In the genomic region with DNA sequence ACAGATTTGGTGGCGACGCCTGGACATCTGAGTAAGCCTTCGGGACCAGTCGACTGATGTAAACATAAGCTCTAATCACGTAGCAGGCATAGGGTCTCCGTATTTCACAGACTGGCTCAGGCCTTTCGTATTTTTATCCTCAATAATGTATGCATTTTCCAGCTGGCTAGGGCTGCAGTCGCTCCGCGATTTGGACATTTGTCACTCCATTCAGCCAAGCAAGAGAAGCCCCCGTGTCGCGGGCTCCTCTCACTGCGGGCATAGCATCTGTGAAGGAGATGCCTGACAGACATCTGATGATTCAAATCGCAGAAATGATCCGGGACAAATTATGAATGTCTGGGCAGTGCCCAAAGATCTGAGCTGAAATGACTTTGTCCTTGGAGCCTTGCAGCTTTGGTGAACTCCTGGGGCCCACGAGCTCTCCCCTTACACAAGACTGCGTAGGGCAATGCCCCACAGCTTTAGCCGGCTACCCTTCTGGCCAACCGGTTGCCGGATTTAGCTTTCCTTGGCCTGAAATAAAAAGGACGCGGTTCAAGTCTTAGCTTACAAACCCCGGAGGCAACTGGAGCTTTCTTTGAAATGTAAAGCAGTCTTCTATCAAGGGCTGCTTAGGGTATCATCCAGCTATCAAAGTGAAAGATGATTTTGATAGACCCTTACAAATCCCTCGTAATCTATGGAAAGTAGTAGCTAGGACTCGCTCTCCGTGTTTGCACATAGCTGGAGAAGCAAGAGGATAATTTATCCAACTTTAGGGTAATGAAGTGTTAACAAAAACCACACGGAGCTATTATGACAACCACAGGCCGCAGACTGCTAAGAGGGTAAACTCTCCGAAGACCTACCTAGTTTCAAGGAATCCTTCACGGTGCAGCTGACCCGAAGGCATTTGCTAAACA, we compare ENCODE assay signal across 12 mouse cellular contexts.
A peak's percentile ranks its signal among the peaks of the same experiment; 100 is the strongest.
DNase-seq lines count a peak whose midpoint lies in the region; ATAC-seq and TF ChIP-seq lines count a peak whose summit lies in the region.
"Had no signal": no experiment of that assay in that cellular context is flagged by ENCODE, and none has a peak within 500 bp of the region (broad histone marks: within the 10 kb centered on the region; RNA-seq: fewer than 3 reads in every experiment).

No protein-coding gene starts in this region.

- H3K9ac ChIP-seq in lung, embryonic 16.5 days (ENCODE audit: low read length), result no peak overlapping the region; the same call in 1 of the 2 replicates
- 0 out of 2 replicates have a peak overlapping the region, but pooled peaks have one; percentile 1 for H3K9ac ChIP-seq in forebrain, postnatal 0 days
- H3K9ac ChIP-seq in limb, embryonic 14.5 days (ENCODE audit: low read depth, low read length, severe bottlenecking), result no peak overlapping the region

- WGBS in lung, embryonic 16.5 days, result 47% methylated on average over 32 of the region's 32 CpGs
- 39% methylated on average over 32 of the region's 32 CpGs for WGBS in forebrain, postnatal 0 days
- WGBS in limb, embryonic 14.5 days, result 44% methylated on average over 32 of the region's 32 CpGs

- no peaks in the 10 kb centered on the region for H3K9me3 ChIP-seq in lung, embryonic 16.5 days (ENCODE audit: control insufficient read depth, low read length)
- no peaks in the 10 kb centered on the region for H3K9me3 ChIP-seq in forebrain, postnatal 0 days (ENCODE audit: low read length)
- H3K9me3 ChIP-seq in limb, embryonic 14.5 days (ENCODE audit: control insufficient read depth, low read length), result no peaks in the 10 kb centered on the region

- H3K36me3 ChIP-seq in lung, embryonic 16.5 days (ENCODE audit: control insufficient read depth, insufficient read depth, low read length), result no peaks in the 10 kb centered on the region
- H3K36me3 ChIP-seq in forebrain, postnatal 0 days (ENCODE audit: insufficient read depth), result no peaks in the 10 kb centered on the region
- no peaks in the 10 kb centered on the region for H3K36me3 ChIP-seq in limb, embryonic 14.5 days (ENCODE audit: control insufficient read depth, insufficient read depth, low read length)

- no peak for TF ChIP-seq CTCF in forebrain, postnatal 0 days (IDR thresholded peaks at IDR 0.05; ENCODE audit: low read depth)

- no peaks in the 10 kb centered on the region for H3K27me3 ChIP-seq in lung, embryonic 16.5 days (ENCODE audit: control insufficient read depth, insufficient read depth, low read depth, low read length)
- H3K27me3 ChIP-seq in forebrain, postnatal 0 days (ENCODE audit: insufficient read depth, low read length), result no peaks in the 10 kb centered on the region
- no peaks in the 10 kb centered on the region; the same call in 1 of the 2 replicates for H3K27me3 ChIP-seq in limb, embryonic 14.5 days (ENCODE audit: control insufficient read depth, insufficient read depth, low read length)

- H3K4me1 ChIP-seq in lung, embryonic 16.5 days (replicated peaks; ENCODE audit: control insufficient read depth, insufficient read depth, low read length), result peaks cover 7% of the 10 kb centered on the region
- 0 out of 2 replicates have a peak, but pooled peaks cover 3% of the 10 kb centered on the region for H3K4me1 ChIP-seq in forebrain, postnatal 0 days (ENCODE audit: insufficient read depth)
- H3K4me1 ChIP-seq in limb, embryonic 14.5 days (ENCODE audit: control insufficient read depth, insufficient read depth, low read length), result peaks cover 12% of the 10 kb centered on the region

- peak; percentile 45; the same call in 1 of the 2 replicates for ATAC-seq in lung, embryonic 16.5 days (ENCODE audit: low read depth)
- 0 out of 2 replicates have a peak, but pooled peaks have one; percentile 16 for ATAC-seq in forebrain, postnatal 0 days
- peak; percentile 51 for ATAC-seq in limb, embryonic 14.5 days (ENCODE audit: low FRiP score, low read depth)

- peak overlapping the region; percentile 36 for H3K4me2 ChIP-seq in lung, embryonic 16.5 days (ENCODE audit: low read depth, low read length)
- peak overlapping the region; percentile 18 for H3K4me2 ChIP-seq in forebrain, postnatal 0 days (ENCODE audit: low read depth)
- no peak overlapping the region; the same call in 1 of the 2 replicates for H3K4me2 ChIP-seq in limb, embryonic 14.5 days (replicated peaks; ENCODE audit: low read depth, low read length, severe bottlenecking)

- no peak overlapping the region for H3K27ac ChIP-seq in lung, embryonic 16.5 days (ENCODE audit: low read length)
- H3K27ac ChIP-seq in forebrain, postnatal 0 days (ENCODE audit: low read depth, low read length), result no peak overlapping the region
- no peak overlapping the region for H3K27ac ChIP-seq in limb, embryonic 14.5 days (replicated peaks; ENCODE audit: low read depth, low read length)

- DNase-seq in lung, postnatal 14 days, result no peak
- DNase-seq in forebrain, postnatal 0 days, result peak; percentile 33
- DNase-seq in limb, embryonic 14.5 days (ENCODE audit: low spot score), result peak; percentile 56
- DNase-seq in right cerebral cortex, postnatal 14 days, result no peak
- DNase-seq in right cerebral cortex, adult 2 months (ENCODE audit: low spot score in 2 of 2), result no peak
- no peak for DNase-seq in adrenal gland, adult (ENCODE audit: inconsistent age in 2 of 2, low spot score in 1 of 2)
- DNase-seq: adrenal gland, adult 2 months; cerebellum, adult 11 months; kidney, adult 9 months; lung, adult 2 months; thymus, postnatal 36 days had no signal

- peak overlapping the region; percentile 10 for H3K4me3 ChIP-seq in lung, embryonic 16.5 days (ENCODE audit: low read length)
- no peak overlapping the region for H3K4me3 ChIP-seq in forebrain, postnatal 0 days (ENCODE audit: low read depth, low read length)
- H3K4me3 ChIP-seq in limb, embryonic 14.5 days (replicated peaks; ENCODE audit: low read length), result no peak overlapping the region

- no peak for TF ChIP-seq POLR2A in limb, embryonic 14.5 days (IDR thresholded peaks at IDR 0.05; ENCODE audit: borderline replicate concordance, extremely low read depth, insufficient read depth, insufficient read length)

Comparison
In these comparisons a context has a peak if more than half of its experiments do, and no peak if none do; other contexts are left out.
1. DNase-seq: peak in forebrain, postnatal 0 days (single experiment) and limb, embryonic 14.5 days (single experiment); none in lung, postnatal 14 days (single experiment), right cerebral cortex, postnatal 14 days (single experiment), right cerebral cortex, adult 2 months (0 of 2) and adrenal gland, adult (0 of 2).
2. Peak in every context shown above with its lines, with median percentiles within 50 percentile points of each other: ATAC-seq.